Mouse (Mus musculus) gastrocnemius, postnatal 4 days (tissue): Measurements from ENCODE around the gene Tmem260. TPM values are rescaled to one million over a fixed set of nuclear protein-coding genes. Genes with fewer than 3 reads are reported as not detected.

Source experiments
- DNase-seq, 2 experiments: peaks; one replicate each; pipeline ENCODE4 v3.0.0; 2021 to 2022; ENCODE audit warnings: low spot score in 2 of 2, mixed read lengths in 2 of 2
- total RNA-seq, 2 experiments: library from RNA; stranded (reverse); gene quantifications; 2 replicates each; pipeline ENCODE4 v1.2.3; 2021

Tmem260 gene
- total RNA-seq, 2 experiments from 2014 or later, result 15.3 to 16.1 TPM

DNA sequence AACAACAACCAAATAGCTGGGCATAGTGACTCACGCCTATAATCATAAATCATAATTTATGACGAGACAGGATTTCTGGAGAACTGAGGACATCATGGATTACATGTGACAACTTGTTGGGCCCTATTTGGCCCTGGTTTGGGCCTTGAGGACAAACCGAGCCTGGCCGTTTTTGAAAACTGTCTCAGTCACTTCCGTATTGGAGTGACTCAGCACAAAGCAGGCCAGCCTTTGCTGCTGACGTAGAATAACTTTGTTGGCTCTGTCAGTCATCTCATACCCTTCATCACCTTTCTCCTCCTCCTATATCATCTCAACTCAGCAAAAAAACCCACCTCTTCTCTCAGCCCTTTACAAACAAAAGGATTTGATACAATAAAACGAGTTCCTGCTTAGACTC is 103.8 kb downstream of the Tmem260 start:
- DNase-seq, result no peak

GRCm38 (mm10) chr14:48553216-48553615 is 107.3 kb downstream of the Tmem260 start:
- DNase-seq, result no peak

- DNase-seq, result no peak
Observed at GRCm38 (mm10) chr14:48553754-48554153, 107.8 kb downstream of the Tmem260 start.

DNA sequence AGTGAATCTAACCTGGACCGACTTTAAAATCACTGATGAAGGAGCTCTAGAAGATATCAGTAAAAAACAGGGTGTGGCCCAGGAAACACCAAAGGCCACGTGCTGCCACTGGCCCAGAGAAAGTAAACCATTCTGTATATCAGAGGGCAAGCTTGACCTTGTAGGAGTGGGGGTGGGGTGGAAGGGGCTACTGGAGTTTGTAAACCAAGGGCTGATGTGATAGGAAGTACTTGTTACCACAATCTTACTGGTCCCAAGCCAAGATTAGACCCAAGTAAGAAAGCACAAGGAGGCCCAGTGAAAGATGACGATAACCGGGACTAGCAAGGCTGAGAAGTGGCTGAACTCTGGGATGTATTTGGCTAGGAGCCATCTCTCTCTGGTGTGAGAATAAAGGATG is 113.1 kb downstream of the Tmem260 start:
- no peak for DNase-seq

DNA sequence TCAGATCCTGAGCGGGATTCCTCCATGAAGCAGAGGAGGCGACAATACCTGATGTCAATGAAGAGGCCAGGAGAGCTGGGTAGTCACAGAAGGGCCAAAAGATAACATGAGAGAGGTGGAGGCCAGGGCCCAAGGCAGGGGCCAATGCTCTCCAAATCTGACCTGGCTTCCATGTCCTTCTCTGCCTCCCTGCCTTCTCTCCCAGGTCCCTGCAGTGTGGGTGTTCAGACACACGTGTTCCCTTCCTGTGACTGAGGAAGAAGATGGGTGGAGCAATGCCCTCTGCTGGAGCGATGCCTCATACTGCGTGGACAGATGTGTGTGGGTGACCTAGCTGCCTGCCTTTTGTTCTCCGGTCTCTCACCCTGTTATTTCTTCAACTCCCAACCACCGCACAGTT is 113.8 kb downstream of the Tmem260 start:
- no peak for DNase-seq

GRCm38 (mm10) chr14:48566596-48566995 is 120.7 kb downstream of the Tmem260 start:
- no peak for DNase-seq

Other genes with a start within 250 kb of the Tmem260 start
- gene Otx2, start 227.7 kb downstream of the Tmem260 start, total RNA-seq, result not detected